Mouse (Mus musculus) liver, postnatal 0 days (tissue): ENCODE results near the gene Pbx2. TPM values are rescaled to one million over a fixed set of nuclear protein-coding genes. Genes with fewer than 3 reads are reported as not detected.
A peak's percentile ranks its signal among the peaks of the same experiment; 100 is the strongest.

Source experiments
- ATAC-seq: fragments of 200-750 bp; cut with Nextera tagmentation; 2 replicates; pipeline ENCODE4 v1.8.0; 2017; ENCODE audit warnings: mild to moderate bottlenecking, moderate library complexity
- DNase-seq: peaks from one replicate; pipeline ENCODE4 v3.0.0-alpha.2; 2016
- H3K27ac ChIP-seq: fragments of 300-500 bp; sonication (generic); 2 replicates; pipeline ENCODE4 v1.5.1; 2014; ENCODE audit warnings: antibody characterized with exemption, moderate library complexity, mild to moderate bottlenecking, low read depth
- H3K27me3 ChIP-seq: fragments of 300-500 bp; sonication (generic); 2 replicates; pipeline ENCODE4 v1.6.1; 2014; ENCODE audit warnings: low read length, control low read depth, mixed read lengths; ENCODE audit not compliant: insufficient read depth
- H3K36me3 ChIP-seq: fragments of 300-500 bp; sonication (generic); replicated peaks from 2 replicates; pipeline ENCODE4 v1.6.1; 2014; ENCODE audit warnings: mild to moderate bottlenecking, control low read depth, low read length, moderate library complexity, mixed read lengths; ENCODE audit not compliant: insufficient read depth
- H3K4me1 ChIP-seq: fragments of 300-500 bp; sonication (generic); 2 replicates; pipeline ENCODE4 v1.6.1; 2014; ENCODE audit warnings: antibody characterized with exemption, mild to moderate bottlenecking, control low read depth; ENCODE audit not compliant: insufficient read depth
- H3K4me2 ChIP-seq: fragments of 300-500 bp; sonication (generic); 2 replicates; pipeline ENCODE4 v1.6.1; 2014; ENCODE audit warnings: low read depth, mild to moderate bottlenecking, low read length, moderate library complexity, mixed read lengths
- H3K4me3 ChIP-seq: fragments of 300-500 bp; sonication (generic); 2 replicates; pipeline ENCODE4 v1.5.1; 2014; ENCODE audit warnings: low read depth, low read length
- H3K9ac ChIP-seq: fragments of 300-500 bp; sonication (generic); replicated peaks from 2 replicates; pipeline ENCODE4 v1.6.1; 2014; ENCODE audit warnings: mild to moderate bottlenecking, moderate library complexity
- H3K9me3 ChIP-seq: fragments of 300-500 bp; sonication (generic); 2 replicates; pipeline ENCODE4 v1.6.1; 2016; ENCODE audit warnings: mild to moderate bottlenecking, control low read depth, low read length, mixed read lengths
- CTCF ChIP-seq: sonication (generic); IDR thresholded peaks from 2 replicates; pipeline ENCODE4 v1.5.1; 2016; ENCODE audit warnings: antibody characterized with exemption, low read depth
- EP300 ChIP-seq: IDR thresholded peaks from 2 replicates; pipeline ENCODE4 v1.6.1; 2016; ENCODE audit warnings: antibody characterized with exemption, low read depth, mild to moderate bottlenecking
- WGBS: fragments of 180-500 bp; shearing (Covaris S2); extraction: QIAGEN DNeasy Blood & Tissue Kit; methylation state at CpG from one replicate; pipeline ENCODE4 v1.1.7; 2014; ENCODE audit not compliant: insufficient replicate concordance; 5-methylcytosine and 5-hydroxymethylcytosine counted together
- polyA plus RNA-seq: library from polyadenylated mRNA; unstranded; fragments of >200 nt; fragmentation: Nextera tagmentation; extraction: Ambion mirVana; gene quantifications from 2 replicates; pipeline ENCODE4 v1.2.1, GENCODE M21; 2015

The Pbx2 gene
- polyA plus RNA-seq, 1 experiment from 2014 or later = 3.6 TPM

DNA sequence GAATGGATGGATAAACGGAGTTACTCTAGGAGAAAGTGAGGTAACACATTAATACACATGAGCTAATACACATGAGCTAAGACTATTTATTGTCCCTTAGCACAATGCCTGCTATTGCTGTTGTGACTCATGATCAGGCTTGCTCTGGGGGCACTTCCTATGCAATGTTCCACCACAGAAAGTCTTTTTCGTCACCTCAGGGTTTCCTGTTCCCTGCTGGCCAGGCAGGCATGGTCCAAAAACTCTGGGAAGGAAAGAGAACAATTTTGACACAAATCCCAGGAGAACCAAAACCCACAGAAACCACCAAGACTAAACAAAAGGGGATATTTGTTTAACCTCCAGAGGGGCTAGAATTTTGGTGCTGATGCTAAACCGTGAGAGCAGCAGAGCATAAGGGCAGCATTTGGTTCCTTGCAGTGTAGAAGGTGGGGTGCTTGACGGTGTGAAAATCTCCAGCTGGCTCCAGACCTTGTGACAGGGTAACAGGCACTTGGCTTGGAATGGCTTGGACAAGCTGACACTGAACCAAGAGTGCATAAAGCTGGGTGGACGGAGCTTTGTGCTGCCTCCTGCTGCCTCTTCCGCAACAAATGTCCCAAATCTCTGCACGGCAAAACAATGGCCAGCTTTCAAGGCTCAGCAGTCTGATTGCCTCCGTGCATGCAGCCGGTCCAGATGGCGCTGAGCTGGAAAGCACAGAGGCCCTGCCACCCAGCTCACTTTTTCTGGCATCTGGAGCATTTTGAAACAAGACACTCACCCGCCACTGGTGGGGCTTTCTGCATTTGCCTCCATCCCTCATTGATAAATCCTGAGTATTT lies 49.9 kb downstream of the Pbx2 start:
- H3K4me2 ChIP-seq = no peak overlapping the region
- H3K4me1 ChIP-seq = peaks cover 24% of the 10 kb centered on the region
- H3K27me3 ChIP-seq = no peaks in the 10 kb centered on the region
- H3K27ac ChIP-seq = peak overlapping the region; percentile 29; the same call in 1 of the 2 replicates
- H3K36me3 ChIP-seq = no peaks in the 10 kb centered on the region
- no peaks in the 10 kb centered on the region for H3K9me3 ChIP-seq
- H3K4me3 ChIP-seq = no peak overlapping the region
- ATAC-seq = no peak
- WGBS = 39% methylated on average over 11 of the region's 11 CpGs
- no peak overlapping the region for H3K9ac ChIP-seq
- TF ChIP-seq EP300 (no peak), CTCF (peak; percentile 28)
- DNase-seq = peak; percentile 14

DNA sequence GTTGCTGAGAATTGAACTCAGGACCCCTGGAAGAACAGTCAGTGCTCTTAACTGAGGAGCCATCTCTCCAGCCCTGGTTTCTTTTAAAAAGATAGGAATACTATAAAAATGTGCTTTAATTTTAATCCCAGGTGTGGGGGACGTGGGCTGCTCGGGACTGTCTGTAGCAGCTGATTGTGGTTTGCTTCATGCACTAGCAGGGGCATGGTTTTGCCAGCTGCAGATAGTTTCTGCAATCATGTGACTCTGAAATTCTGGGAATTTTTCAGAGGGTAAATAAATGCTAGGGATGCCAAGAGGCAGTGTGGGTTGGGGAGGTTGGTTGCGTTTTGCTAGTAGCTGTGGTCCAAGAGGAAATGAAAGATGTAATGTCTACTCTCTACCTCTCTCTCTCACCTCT lies 50.9 kb downstream of the Pbx2 start:
- DNase-seq (no peak), ATAC-seq (no peak)
- 61% methylated on average over 3 of the region's 3 CpGs for whole genome bisulfite sequencing
- Histone ChIP-seq H3K4me2 (no peak overlapping the region), H3K36me3 (no peaks in the 10 kb centered on the region), H3K9ac (no peak overlapping the region), H3K27ac (no peak overlapping the region), H3K9me3 (no peaks in the 10 kb centered on the region), H3K4me3 (no peak overlapping the region), H3K27me3 (no peaks in the 10 kb centered on the region), H3K4me1 (peaks cover 32% of the 10 kb centered on the region)
- TF ChIP-seq CTCF (no peak), EP300 (no peak)

DNA sequence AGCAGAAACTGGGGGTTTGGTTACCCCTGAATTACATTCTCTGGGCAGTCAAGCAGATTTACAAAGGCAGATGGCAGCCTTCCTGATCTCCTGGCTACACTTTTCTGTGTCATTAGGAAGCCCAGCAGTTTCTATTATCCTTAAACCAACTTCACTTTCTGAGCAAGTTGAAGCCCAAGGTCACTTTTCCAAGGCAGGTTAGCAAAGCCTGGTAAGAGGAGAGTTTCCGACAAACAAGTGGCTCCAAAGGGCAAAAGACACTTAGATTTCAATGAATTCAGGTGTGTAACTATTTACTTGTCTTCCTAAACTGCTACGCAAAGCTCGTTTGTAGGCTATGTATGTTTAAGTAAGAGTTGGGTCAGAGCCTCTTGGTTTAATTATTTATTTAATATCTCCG lies 52.3 kb downstream of the Pbx2 start:
- no peak overlapping the region for H3K27ac ChIP-seq
- ATAC-seq = no peak
- H3K4me2 ChIP-seq = no peak overlapping the region
- no peak overlapping the region for H3K4me3 ChIP-seq
- H3K36me3 ChIP-seq = no peaks in the 10 kb centered on the region
- TF ChIP-seq EP300 (no peak), CTCF (no peak)
- peaks cover 42% of the 10 kb centered on the region for H3K4me1 ChIP-seq
- H3K27me3 ChIP-seq = no peaks in the 10 kb centered on the region
- no peaks in the 10 kb centered on the region for H3K9me3 ChIP-seq
- WGBS = 69% methylated on average over 4 of the region's 4 CpGs
- no peak for DNase-seq
- H3K9ac ChIP-seq = no peak overlapping the region

DNA sequence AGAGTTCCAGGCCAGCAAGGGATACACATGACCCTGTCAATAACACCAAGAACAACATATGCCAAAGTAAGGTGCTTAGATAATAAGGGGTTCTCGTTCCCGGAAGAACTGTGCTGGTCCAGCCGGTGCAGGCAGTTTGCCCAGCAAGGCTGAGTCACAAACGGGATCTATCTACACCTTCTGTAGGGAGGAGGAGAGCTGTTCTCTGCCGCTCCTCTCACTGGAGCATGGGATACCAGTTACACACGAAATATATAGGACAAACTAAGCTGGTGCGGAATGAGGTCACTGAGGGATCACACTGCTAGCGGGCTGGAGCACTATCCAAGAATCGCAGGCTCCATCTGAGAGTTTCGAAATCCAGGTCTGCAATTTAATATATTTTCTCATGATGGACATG lies 52.9 kb downstream of the Pbx2 start:
- Histone ChIP-seq H3K4me1 (peaks cover 44% of the 10 kb centered on the region), H3K4me2 (no peak overlapping the region), H3K9ac (no peak overlapping the region), H3K27ac (no peak overlapping the region), H3K9me3 (no peaks in the 10 kb centered on the region), H3K36me3 (no peaks in the 10 kb centered on the region; the same call in none of the 2 replicates), H3K4me3 (no peak overlapping the region), H3K27me3 (no peaks in the 10 kb centered on the region)
- DNase-seq (no peak), ATAC-seq (no peak)
- WGBS = 79% methylated on average over 10 of the region's 10 CpGs
- TF ChIP-seq EP300 (no peak), CTCF (no peak)

DNA sequence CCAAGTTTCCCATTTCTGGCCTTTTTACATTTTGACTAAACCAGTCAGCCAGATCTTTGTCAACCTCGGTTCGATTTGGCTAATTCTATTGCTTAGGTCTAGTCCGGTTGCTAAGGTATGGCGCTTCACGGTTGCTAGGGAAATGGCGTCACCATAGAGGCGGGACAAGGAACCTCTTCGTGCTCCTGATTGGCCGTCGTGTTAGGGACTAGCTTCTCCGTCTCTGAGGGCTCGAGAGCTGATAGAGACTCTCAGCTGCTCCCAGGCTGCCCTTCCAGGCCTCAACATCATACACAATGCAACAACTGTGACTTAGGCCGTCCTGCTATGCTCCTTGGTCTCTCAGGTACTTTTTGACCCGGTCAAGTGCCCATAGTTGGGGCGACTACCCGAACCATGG lies 53.5 kb downstream of the Pbx2 start, which contains the start of gene Fkbpl:
Fkbpl (plus strand) TSS at position 157 of the 400 bp plus-strand sequence.
- Histone ChIP-seq H3K27ac (peak within 1 kb of the TSS; percentile 61), H3K4me2 (peak within 1 kb of the TSS; percentile 80), H3K4me3 (peak within 1 kb of the TSS; percentile 52), H3K4me1 (peaks cover 44% of the 10 kb centered on the region), H3K27me3 (no peaks in the 10 kb centered on the region), H3K9me3 (no peaks in the 10 kb centered on the region), H3K9ac (peak within 1 kb of the TSS; percentile 64), H3K36me3 (no peaks in the 10 kb centered on the region; the same call in none of the 2 replicates)
- peak; percentile 94 for DNase-seq
- TF ChIP-seq CTCF = no peak
- TF ChIP-seq EP300 = no peak
- 1% methylated on average over 16 of the region's 16 CpGs for WGBS
- peak; percentile 50 for ATAC-seq

DNA sequence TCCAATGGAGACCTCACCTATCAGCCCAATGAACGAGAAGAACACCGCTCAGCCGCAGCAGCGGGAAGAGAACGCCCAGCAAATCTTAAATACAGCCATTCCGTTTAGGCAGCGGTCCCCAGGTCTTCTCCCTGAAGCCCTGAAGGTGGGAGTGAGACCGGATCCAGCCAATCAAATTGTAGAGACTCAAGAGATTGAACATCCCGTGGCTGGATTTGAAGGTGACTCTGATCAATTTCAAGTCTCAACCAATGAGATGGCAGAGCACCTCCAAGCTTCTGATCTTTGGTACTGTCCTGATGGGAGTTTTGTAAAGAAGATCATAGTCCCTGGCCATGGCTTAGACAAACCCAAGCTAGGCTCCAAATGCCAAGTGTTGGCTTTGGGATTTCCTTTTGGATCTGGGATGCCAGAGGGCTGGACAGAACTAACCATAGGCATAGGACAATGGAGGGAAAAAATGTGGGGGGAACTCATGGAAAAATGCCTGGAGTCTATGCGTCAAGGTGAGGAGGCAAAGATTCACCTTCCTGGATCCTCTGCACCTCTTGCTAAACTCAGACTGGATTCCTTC lies 54.3 kb downstream of the Pbx2 start:
- DNase-seq (no peak), ATAC-seq (no peak)
- peak overlapping the region; percentile 64; the same call in 1 of the 2 replicates for H3K9ac ChIP-seq
- peaks cover 44% of the 10 kb centered on the region for H3K4me1 ChIP-seq
- H3K4me2 ChIP-seq = peak overlapping the region; percentile 80
- H3K4me3 ChIP-seq = peak overlapping the region; percentile 52
- H3K36me3 ChIP-seq = peaks cover 3% of the 10 kb centered on the region
- H3K27ac ChIP-seq = 0 out of 2 replicates have a peak overlapping the region, but pooled peaks have one; percentile 16
- H3K9me3 ChIP-seq = no peaks in the 10 kb centered on the region
- no peak for TF ChIP-seq EP300
- TF ChIP-seq CTCF = no peak
- no peaks in the 10 kb centered on the region for H3K27me3 ChIP-seq
- WGBS = 52% methylated on average over 10 of the region's 10 CpGs
